Mouse (Mus musculus) frontal cortex, postnatal 10 days (tissue): ENCODE measurements around the gene Rnf183.
A peak's percentile ranks its signal among the peaks of the same experiment; 100 is the strongest.

Source experiments
- DNase-seq, 2 experiments: peaks; one replicate each; pipeline ENCODE4 v3.0.0; 2022; ENCODE audit warnings: low spot score in 2 of 2, mixed read lengths in 1 of 2

Gene Rnf183

GRCm38 (mm10) chr4:62430678-62431077 is 4.4 kb downstream of the Rnf183 start:
- DNase-seq = no peak

- DNase-seq = no peak
These were observed 5.4 kb downstream of the Rnf183 start for GRCm38 (mm10) chr4:62429616-62430015.

- no peak for DNase-seq
These were observed 6.9 kb downstream of the Rnf183 start for GRCm38 (mm10) chr4:62427978-62428758.

- no peak for DNase-seq
These were observed 9.2 kb downstream of the Rnf183 start for GRCm38 (mm10) chr4:62425891-62426290.

- no peak for DNase-seq
These were observed 16.0 kb downstream of the Rnf183 start for GRCm38 (mm10) chr4:62419091-62419490.

GRCm38 (mm10) chr4:62418448-62418847 is 16.6 kb downstream of the Rnf183 start:
- no peak for DNase-seq

- no peak for DNase-seq
These were observed 23.4 kb downstream of the Rnf183 start for GRCm38 (mm10) chr4:62411606-62412005.

- DNase-seq = no peak
These were observed 24.7 kb downstream of the Rnf183 start for GRCm38 (mm10) chr4:62410325-62410724.

GRCm38 (mm10) chr4:62409615-62410014 is 25.4 kb downstream of the Rnf183 start:
- no peak for DNase-seq

- DNase-seq = peak; percentile 97 to 98
These were observed 26.3 kb downstream of the Rnf183 start, which contains the start of the genes Cdc26 and Prpf4 for GRCm38 (mm10) chr4:62408601-62409282. TSS of gene Cdc26 (minus strand) at chr4:62408642. TSS of gene Prpf4 (plus strand) at chr4:62408797.

GRCm38 (mm10) chr4:62407730-62408582 is 27.1 kb downstream of the Rnf183 start:
- DNase-seq = peak in 1 of 2 experiments; percentile 39

GRCm38 (mm10) chr4:62406133-62406532 is 28.9 kb downstream of the Rnf183 start:
- DNase-seq = no peak

GRCm38 (mm10) chr4:62398956-62399355 is 36.1 kb downstream of the Rnf183 start:
- no peak for DNase-seq

- DNase-seq = no peak
These were observed 37.3 kb downstream of the Rnf183 start for GRCm38 (mm10) chr4:62397616-62398365.

GRCm38 (mm10) chr4:62395806-62396205 is 39.2 kb downstream of the Rnf183 start:
- no peak for DNase-seq

- DNase-seq = no peak
These were observed 41.6 kb downstream of the Rnf183 start for GRCm38 (mm10) chr4:62393459-62393858.

GRCm38 (mm10) chr4:62391892-62392291 is 43.2 kb downstream of the Rnf183 start:
- DNase-seq = no peak

- DNase-seq = no peak
These were observed 45.2 kb downstream of the Rnf183 start for GRCm38 (mm10) chr4:62389592-62390512.

- no peak for DNase-seq
These were observed 49.6 kb downstream of the Rnf183 start for GRCm38 (mm10) chr4:62385439-62385838.

- DNase-seq = no peak
These were observed 50.9 kb downstream of the Rnf183 start for GRCm38 (mm10) chr4:62384159-62384558.
